Mouse (Mus musculus) liver, embryonic 11.5 days (tissue): ENCODE measurements at regions not wholly inside any gene's neighbourhood (a gene's known extent, or its start where the extent isn't known, plus 50 kb on each side); places are given as distances from the start of the nearest gene placed in this dataset.
"Not testable (repeated sequence)": the region's sequence is repeated elsewhere in the genome, so short reads cannot be mapped to it uniquely, and the experiment has no call there.

Experiments
- ATAC-seq: fragments of 200-750 bp; cut with Nextera tagmentation; replicated peaks from 2 replicates; pipeline ENCODE4 v1.8.0; 2017; ENCODE audit warnings: moderate number of reproducible peaks, mild to moderate bottlenecking, moderate TSS enrichment, moderate library complexity; ENCODE audit not compliant: low FRiP score
- DNase-seq: peaks from one replicate; pipeline ENCODE4 v3.0.0-alpha.2; 2017; ENCODE audit warnings: low spot score
- H3K27ac ChIP-seq: fragments of 300-500 bp; sonication (generic); 2 replicates; pipeline ENCODE4 v1.5.1; 2014; ENCODE audit warnings: mild to moderate bottlenecking, low read depth, low read length, control low read depth
- H3K27me3 ChIP-seq: fragments of 300-500 bp; sonication (generic); replicated peaks from 2 replicates; pipeline ENCODE4 v1.6.1; 2014; ENCODE audit warnings: low read length, mixed read lengths; ENCODE audit not compliant: control insufficient read depth, insufficient read depth
- H3K36me3 ChIP-seq: fragments of 300-500 bp; sonication (generic); 2 replicates; pipeline ENCODE4 v1.6.1; 2014; ENCODE audit warnings: mild to moderate bottlenecking, low read length, moderate library complexity, mixed read lengths; ENCODE audit not compliant: control insufficient read depth, insufficient read depth
- H3K4me1 ChIP-seq: fragments of 300-500 bp; sonication (generic); replicated peaks from 2 replicates; pipeline ENCODE4 v1.6.1; 2014; ENCODE audit warnings: low read length, mixed read lengths; ENCODE audit not compliant: control insufficient read depth, insufficient read depth
- H3K4me2 ChIP-seq: fragments of 300-500 bp; sonication (generic); 2 replicates; pipeline ENCODE4 v1.6.1; 2014; ENCODE audit warnings: mild to moderate bottlenecking, control low read depth, moderate library complexity
- H3K4me3 ChIP-seq: fragments of 300-500 bp; sonication (generic); 2 replicates; pipeline ENCODE4 v1.5.1; 2014; ENCODE audit warnings: low read depth, low read length, control low read depth
- H3K9ac ChIP-seq: fragments of 300-500 bp; sonication (generic); 2 replicates; pipeline ENCODE4 v1.6.1; 2014; ENCODE audit warnings: low read depth, low read length, control low read depth
- H3K9me3 ChIP-seq: fragments of 300-500 bp; sonication (generic); 2 replicates; pipeline ENCODE4 v1.6.1; 2016; ENCODE audit warnings: low read length, inconsistent platforms, mixed read lengths; ENCODE audit not compliant: control insufficient read depth
- WGBS: fragments of 180-500 bp; shearing (Covaris S2); extraction: QIAGEN DNeasy Blood & Tissue Kit; methylation state at CpG from one replicate; pipeline ENCODE4 v1.1.7; 2014; 5-methylcytosine and 5-hydroxymethylcytosine counted together

DNA sequence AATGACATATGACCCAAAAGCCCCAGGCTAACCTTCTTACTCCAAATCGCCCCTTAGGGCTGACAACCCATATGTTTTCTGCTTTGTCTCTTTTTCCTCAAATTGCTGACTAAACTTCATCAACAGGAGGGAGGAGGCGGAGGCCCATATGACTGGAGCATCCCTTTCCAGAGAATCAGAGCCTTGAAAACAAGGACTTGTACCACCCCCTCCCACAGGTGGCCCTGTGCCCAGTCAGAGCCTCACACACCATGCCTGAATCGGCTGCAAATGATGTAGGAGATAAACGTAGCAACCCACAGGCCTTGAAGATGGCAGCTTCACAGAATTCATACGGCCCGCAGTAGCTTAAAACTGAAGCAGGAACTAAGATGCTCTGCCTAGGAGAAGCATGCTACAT is 101.7 kb upstream of the Ipo5 start:
- no peaks in the 10 kb centered on the region for H3K9me3 ChIP-seq
- WGBS, result 79% methylated on average over 6 of the region's 6 CpGs
- H3K4me2 ChIP-seq, result no peak overlapping the region
- ATAC-seq (no peak), DNase-seq (peak; percentile 23)
- H3K27ac ChIP-seq, result no peak overlapping the region
- no peak overlapping the region for H3K9ac ChIP-seq
- no peaks in the 10 kb centered on the region for H3K36me3 ChIP-seq
- no peaks in the 10 kb centered on the region for H3K4me1 ChIP-seq
- no peak overlapping the region for H3K4me3 ChIP-seq
- no peaks in the 10 kb centered on the region for H3K27me3 ChIP-seq

DNA sequence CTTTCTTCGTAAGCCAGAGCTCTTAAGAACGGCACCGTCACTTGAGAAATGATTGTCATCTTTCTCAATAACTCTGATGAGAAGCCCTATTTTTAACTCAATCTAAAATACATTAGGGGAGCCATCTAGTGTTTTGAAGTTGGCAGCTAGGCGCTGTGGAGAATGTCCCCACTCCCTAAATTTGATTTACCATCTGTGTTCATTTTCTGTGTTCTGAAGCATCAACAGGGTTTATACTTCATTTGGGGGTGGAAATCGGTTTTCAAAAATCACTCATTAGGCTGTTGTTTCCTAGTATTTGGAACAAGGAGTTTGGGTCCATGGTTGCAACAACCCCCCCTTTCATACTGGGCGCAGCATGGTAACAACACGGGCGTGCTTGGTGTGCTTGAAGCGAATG is 97.1 kb upstream of the Ipo5 start:
- ATAC-seq (no peak), DNase-seq (no peak)
- Histone ChIP-seq H3K27me3 (no peaks in the 10 kb centered on the region), H3K4me2 (no peak overlapping the region), H3K4me1 (no peaks in the 10 kb centered on the region), H3K9me3 (no peaks in the 10 kb centered on the region), H3K27ac (no peak overlapping the region), H3K36me3 (no peaks in the 10 kb centered on the region), H3K9ac (no peak overlapping the region), H3K4me3 (no peak overlapping the region)
- 91% methylated on average over 9 of the region's 9 CpGs for WGBS

DNA sequence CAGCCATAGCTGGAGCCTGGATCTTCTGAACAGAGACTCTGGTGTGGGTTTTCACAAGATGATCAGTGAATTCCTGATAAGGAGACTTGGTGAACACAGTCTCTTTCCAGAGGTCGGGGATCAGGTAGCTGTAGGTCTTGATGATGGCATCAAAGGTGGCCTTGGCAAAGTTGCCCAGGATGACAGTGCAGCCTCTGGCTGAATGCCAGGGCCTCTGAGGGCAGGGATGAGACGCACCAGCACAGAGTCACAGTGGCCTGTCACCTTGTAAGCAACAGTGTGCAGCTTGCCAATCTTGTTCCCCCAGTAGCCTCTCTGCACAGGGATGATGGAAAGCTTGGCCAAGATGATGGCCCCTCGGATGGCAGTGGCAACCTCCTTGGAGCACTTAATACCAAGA is 95.9 kb upstream of the Ipo5 start:
- H3K4me3 ChIP-seq, ATAC-seq, H3K4me2 ChIP-seq, DNase-seq, H3K9ac ChIP-seq, H3K4me1 ChIP-seq, H3K9me3 ChIP-seq, H3K27me3 ChIP-seq, H3K36me3 ChIP-seq, H3K27ac ChIP-seq: not testable (repeated sequence)
- 73% methylated on average over 3 of the region's 3 CpGs for WGBS

- Histone ChIP-seq H3K4me1 (no peaks in the 10 kb centered on the region), H3K9ac (no peak overlapping the region), H3K4me2 (no peak overlapping the region), H3K27me3 (no peaks in the 10 kb centered on the region), H3K27ac (no peak overlapping the region), H3K4me3 (no peak overlapping the region), H3K9me3 (no peaks in the 10 kb centered on the region), H3K36me3 (no peaks in the 10 kb centered on the region)
- no peak for ATAC-seq
- DNase-seq, result no peak
- 77% methylated on average over 2 of the region's 2 CpGs for WGBS
Measured at GRCm38 (mm10) chr14:120816529-120816928, 94.5 kb upstream of the Ipo5 start.

- Histone ChIP-seq H3K4me2 (no peak overlapping the region), H3K27me3 (no peaks in the 10 kb centered on the region), H3K4me1 (no peaks in the 10 kb centered on the region), H3K9me3 (no peaks in the 10 kb centered on the region), H3K36me3 (no peaks in the 10 kb centered on the region), H3K27ac (no peak overlapping the region), H3K4me3 (no peak overlapping the region), H3K9ac (no peak overlapping the region)
- no peak for ATAC-seq
- WGBS, result 74% methylated on average over 4 of the region's 4 CpGs
- DNase-seq, result no peak
Measured at GRCm38 (mm10) chr14:120826187-120826586, 84.8 kb upstream of the Ipo5 start.

- H3K36me3 ChIP-seq, H3K4me3 ChIP-seq, H3K9ac ChIP-seq, ATAC-seq, H3K4me1 ChIP-seq, H3K27ac ChIP-seq, H3K9me3 ChIP-seq, DNase-seq, H3K27me3 ChIP-seq, H3K4me2 ChIP-seq: not testable (repeated sequence)
- WGBS, result 23% methylated on average over 20 of the region's 20 CpGs
Measured at GRCm38 (mm10) chr14:120830389-120830835, 80.6 kb upstream of the Ipo5 start.

- Histone ChIP-seq H3K4me3 (no peak overlapping the region), H3K4me2 (no peak overlapping the region), H3K9ac (no peak overlapping the region), H3K36me3 (no peaks in the 10 kb centered on the region), H3K27me3 (no peaks in the 10 kb centered on the region), H3K27ac (no peak overlapping the region), H3K9me3 (no peaks in the 10 kb centered on the region), H3K4me1 (peaks cover 7% of the 10 kb centered on the region)
- ATAC-seq (no peak), DNase-seq (no peak)
- 64% methylated on average over 5 of the region's 5 CpGs for WGBS
Measured at GRCm38 (mm10) chr14:120831397-120831796, 79.6 kb upstream of the Ipo5 start.

DNA sequence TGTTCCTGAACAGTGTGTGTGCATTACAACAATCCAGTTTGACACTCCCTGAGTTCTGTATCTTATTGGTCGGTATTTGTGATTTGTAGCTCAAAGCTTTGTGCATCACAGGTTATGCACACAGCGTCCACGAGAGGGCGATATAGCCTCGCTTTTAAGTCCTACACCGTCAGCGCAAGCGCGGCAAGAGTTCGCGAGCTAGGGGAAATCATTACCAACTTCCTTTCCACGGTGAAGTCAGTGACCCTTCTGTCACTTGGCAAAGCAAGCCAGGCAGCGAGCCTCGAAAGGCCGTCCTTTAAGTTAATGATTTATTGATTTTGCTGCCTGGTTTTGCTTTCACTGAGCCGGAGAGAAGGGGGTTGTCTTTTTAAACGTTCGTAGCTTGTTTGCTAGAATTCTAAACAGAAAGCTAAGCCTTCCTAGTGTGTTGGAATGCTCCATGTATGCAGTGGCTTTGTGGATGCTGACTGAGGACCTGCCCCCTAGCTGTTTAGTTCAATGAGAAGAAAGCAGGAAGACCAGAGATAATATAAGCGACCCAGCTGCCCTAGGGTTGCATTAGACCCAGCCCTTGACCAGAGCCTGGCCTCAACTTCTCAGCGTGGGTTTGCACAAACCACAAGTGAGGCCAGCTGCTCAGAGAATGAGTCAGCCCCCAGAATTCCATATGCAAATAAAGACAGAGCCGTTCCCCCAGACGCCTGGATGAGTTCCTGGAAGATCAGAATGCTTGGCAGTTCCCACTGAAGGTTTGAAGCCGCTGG is 79.0 kb upstream of the Ipo5 start:
- Histone ChIP-seq H3K4me3 (peak overlapping the region; percentile 37), H3K9ac (peak overlapping the region; percentile 48; the same call in 1 of the 2 replicates), H3K4me1 (peaks cover 7% of the 10 kb centered on the region), H3K4me2 (peak overlapping the region; percentile 73), H3K27ac (peak overlapping the region; percentile 66; the same call in 1 of the 2 replicates), H3K27me3 (no peaks in the 10 kb centered on the region), H3K9me3 (no peaks in the 10 kb centered on the region), H3K36me3 (no peaks in the 10 kb centered on the region)
- 6% methylated on average over 23 of the region's 23 CpGs for WGBS
- ATAC-seq (peak; percentile 77), DNase-seq (peak; percentile 76)

DNA sequence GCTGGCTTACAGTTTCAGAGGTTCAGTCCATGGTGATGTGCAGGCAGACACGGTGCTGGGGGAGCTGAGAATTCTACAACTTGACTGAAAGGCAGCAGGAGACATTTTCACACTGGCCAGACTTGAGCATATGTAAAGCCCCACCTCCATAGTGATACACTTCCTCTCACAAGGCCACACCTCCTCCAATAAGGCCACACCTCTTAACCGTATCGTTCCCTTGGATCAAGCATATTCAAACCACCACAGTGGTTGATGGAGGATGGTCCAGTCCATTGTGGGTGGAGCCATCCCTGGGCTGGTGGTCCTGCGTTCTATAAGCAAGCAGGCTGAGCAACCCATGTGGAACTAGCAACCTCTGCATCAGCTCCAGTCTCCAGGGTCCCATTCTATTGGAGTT is 76.2 kb upstream of the Ipo5 start:
- WGBS, result 68% methylated on average over 4 of the region's 4 CpGs
- H3K9me3 ChIP-seq, result no peaks in the 10 kb centered on the region
- H3K36me3 ChIP-seq, result no peaks in the 10 kb centered on the region
- H3K27me3 ChIP-seq, result no peaks in the 10 kb centered on the region
- peak; percentile 29; the same call in 1 of the 2 replicates for ATAC-seq
- no peak overlapping the region for H3K4me3 ChIP-seq
- peaks cover 7% of the 10 kb centered on the region for H3K4me1 ChIP-seq
- no peak overlapping the region for H3K27ac ChIP-seq
- no peak for DNase-seq
- no peak overlapping the region for H3K4me2 ChIP-seq
- H3K9ac ChIP-seq, result no peak overlapping the region
